Mouse (Mus musculus): ENCODE data around the gene Cacng7. TPM values are rescaled to one million over a fixed set of nuclear protein-coding genes. Genes with fewer than 3 reads are reported as not detected.

Cacng7 gene
- total RNA-seq, 2 experiments from 2014 or later, result 182 to 196 TPM

DNA sequence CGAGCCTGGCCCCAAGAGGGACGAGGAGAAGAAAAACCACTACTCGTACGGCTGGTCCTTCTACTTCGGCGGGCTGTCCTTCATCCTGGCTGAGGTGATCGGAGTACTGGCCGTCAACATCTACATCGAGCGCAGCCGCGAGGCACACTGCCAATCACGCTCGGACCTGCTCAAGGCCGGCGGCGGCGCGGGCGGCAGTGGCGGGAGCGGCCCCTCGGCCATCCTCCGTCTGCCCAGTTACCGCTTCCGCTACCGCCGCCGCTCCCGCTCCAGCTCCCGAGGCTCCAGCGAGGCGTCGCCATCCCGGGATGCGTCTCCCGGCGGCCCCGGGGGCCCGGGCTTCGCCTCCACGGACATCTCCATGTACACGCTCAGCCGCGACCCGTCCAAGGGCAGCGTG is 82.1 kb downstream of the Cacng7 start:
- intact Hi-C loops (cut with DNase I), result no loop called here
- peak in 1 of 2 experiments; percentile 60 for DNase-seq (ENCODE audit: low spot score in 2 of 2)

DNA sequence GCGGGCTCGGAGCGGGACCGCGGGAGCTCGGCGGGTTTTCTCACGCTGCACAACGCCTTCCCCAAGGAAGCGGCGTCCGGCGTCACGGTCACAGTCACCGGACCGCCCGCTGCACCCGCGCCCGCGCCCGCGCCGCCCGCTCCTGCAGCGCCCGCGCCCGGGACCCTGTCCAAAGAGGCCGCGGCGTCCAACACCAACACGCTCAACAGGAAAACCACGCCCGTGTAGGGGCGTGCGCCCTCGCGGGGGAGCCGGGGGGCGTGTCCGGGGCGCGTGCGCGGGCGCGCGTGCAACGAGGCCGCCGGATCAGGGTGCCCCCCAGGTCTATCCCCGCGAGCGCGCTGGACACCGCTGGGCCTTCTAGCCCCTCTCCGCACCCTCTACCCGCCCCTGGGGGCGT is 82.6 kb downstream of the Cacng7 start:
- intact Hi-C loops (cut with DNase I), result no loop called here
- DNase-seq (ENCODE audit: low spot score in 2 of 2), result no peak

Small RNA genes lying within 50 kb of the gene (microRNA-seq; reads per million reads assigned to microRNA genes)
- gene Gm23450, result 378 reads per million, percentile 67 among the genes with 10 or more reads in this experiment

Other genes with a start within 250 kb of the Cacng7 start
- not detected for gene AU018091, start 163.8 kb upstream of the Cacng7 start, total RNA-seq (2021)
- not detected for gene Nlrp12, start 83.2 kb upstream of the Cacng7 start, total RNA-seq (2021)
- 10 to 100 TPM; 64.1 to 67.8 TPM for gene Myadm, start 43.9 kb upstream of the Cacng7 start, total RNA-seq (2021)
- 100 to 1,000 TPM; 257 to 278 TPM for gene Prkcg, start 43.8 kb upstream of the Cacng7 start, total RNA-seq (2021)
- 100 to 1,000 TPM; 163 to 186 TPM for gene Cacng8, start 57.7 kb downstream of the Cacng7 start, total RNA-seq (2021)
- 1 to 10 TPM; 1.2 to 1.9 TPM for gene Cacng6, start 91.2 kb downstream of the Cacng7 start, total RNA-seq (2021)
- not detected for gene Tarm1, start 169.7 kb downstream of the Cacng7 start, total RNA-seq (2021)